8 mouse cellular contexts compared by ENCODE assay signal in genomic region chr8:84968650-84969049, GRCm38 (mm10). TPM values are rescaled to one million over a fixed set of nuclear protein-coding genes. Genes with fewer than 3 reads are reported as not detected.
A peak's percentile ranks its signal among the peaks of the same experiment; 100 is the strongest.
DNase-seq lines count a peak whose midpoint lies in the region; ATAC-seq and TF ChIP-seq lines count a peak whose summit lies in the region.

No protein-coding gene starts in this region.

- H3K9me3 ChIP-seq in forebrain, postnatal 0 days (ENCODE audit: low read length): no peaks in the 10 kb centered on the region
- H3K9me3 ChIP-seq in liver, embryonic 11.5 days (ENCODE audit: control insufficient read depth, low read length): no peaks in the 10 kb centered on the region

- H3K4me1 ChIP-seq in forebrain, postnatal 0 days (ENCODE audit: insufficient read depth): peaks cover 16% of the 10 kb centered on the region
- peaks cover 65% of the 10 kb centered on the region for H3K4me1 ChIP-seq in liver, embryonic 11.5 days (replicated peaks; ENCODE audit: control insufficient read depth, insufficient read depth, low read length)

- 14% methylated on average over 2 of the region's 2 CpGs for WGBS in forebrain, postnatal 0 days
- 12% methylated on average over 2 of the region's 2 CpGs for WGBS in liver, embryonic 11.5 days

- peaks cover 26% of the 10 kb centered on the region for H3K36me3 ChIP-seq in forebrain, postnatal 0 days (ENCODE audit: insufficient read depth)
- H3K36me3 ChIP-seq in liver, embryonic 11.5 days (ENCODE audit: control insufficient read depth, insufficient read depth, low read length): peaks cover 24% of the 10 kb centered on the region

- peak overlapping the region; percentile 91 for H3K4me2 ChIP-seq in forebrain, postnatal 0 days (ENCODE audit: low read depth)
- peak overlapping the region; percentile 99 for H3K4me2 ChIP-seq in liver, embryonic 11.5 days

- peak overlapping the region; percentile 89 for H3K27ac ChIP-seq in forebrain, postnatal 0 days (ENCODE audit: low read depth, low read length)
- H3K27ac ChIP-seq in liver, embryonic 11.5 days (ENCODE audit: low read depth, low read length): peak overlapping the region; percentile 96

- peak overlapping the region; percentile 85 for H3K4me3 ChIP-seq in forebrain, postnatal 0 days (ENCODE audit: low read depth, low read length)
- H3K4me3 ChIP-seq in liver, embryonic 11.5 days (ENCODE audit: low read depth, low read length): peak overlapping the region; percentile 62

- ATAC-seq in forebrain, postnatal 0 days: no peak
- no peak for ATAC-seq in liver, embryonic 11.5 days (replicated peaks; ENCODE audit: low FRiP score)
- ATAC-seq in CD4-positive, CD25-positive, alpha-beta regulatory T cell, adult 4 months: no peak

- peak overlapping the region; percentile 97 for H3K9ac ChIP-seq in forebrain, postnatal 0 days
- peak overlapping the region; percentile 90 for H3K9ac ChIP-seq in liver, embryonic 11.5 days (ENCODE audit: low read depth, low read length)

- no peaks in the 10 kb centered on the region for H3K27me3 ChIP-seq in forebrain, postnatal 0 days (ENCODE audit: insufficient read depth, low read length)
- no peaks in the 10 kb centered on the region for H3K27me3 ChIP-seq in liver, embryonic 11.5 days (replicated peaks; ENCODE audit: control insufficient read depth, insufficient read depth, low read length)

- TF ChIP-seq CTCF in forebrain, postnatal 0 days (IDR thresholded peaks at IDR 0.05; ENCODE audit: low read depth): no peak

- DNase-seq in adrenal gland, adult 2 months: peak; percentile 38
- no peak for DNase-seq in adrenal gland, adult 8-10 months
- DNase-seq in 416B (ENCODE audit: low read depth): peak; percentile 63
- DNase-seq in forebrain, postnatal 0 days: peak; percentile 20
- no peak for DNase-seq in liver, embryonic 11.5 days (ENCODE audit: low spot score)
- DNase-seq in yolk sac, embryonic 10.5 days (ENCODE audit: low spot score): no peak
- DNase-seq in thymus, postnatal 10 days (ENCODE audit: low spot score in 2 of 2): no peak

RNA-seq across cellular contexts. Expression of gene Gm49661, which starts 0.6 kb away (rescaled TPM):
- 1 to 10 TPM; 2.1 to 2.4 TPM for total RNA-seq in adrenal gland, adult 2 months (2021)
- polyA plus RNA-seq in adrenal gland, adult 2 months (2012; rRNA removed): 2.1 TPM in 1 of 2 replicates, not detected in the other
- total RNA-seq in adrenal gland, adult 8-10 months (2022): 1 to 10 TPM in 2 of 4 experiments, not detected in 2; 1.7 to 2.3 TPM
- total RNA-seq in forebrain, postnatal 0 days (2014; rRNA removed): not detected in 2 replicates
- not detected in 2 replicates for polyA plus RNA-seq in forebrain, postnatal 0 days (2015; fragmentation: Nextera tagmentation; extraction: Ambion mirVana)
- not detected in 2 replicates for polyA plus RNA-seq in liver, embryonic 11.5 days (2014; fragmentation: Nextera tagmentation; extraction: Ambion mirVana)
- not detected for polyA plus RNA-seq in CD4-positive, CD25-positive, alpha-beta regulatory T cell, adult 4 months (2017; shearing (Covaris generic))

RNA-seq across cellular contexts. Expression of gene Prdx2, which starts 0.7 kb away (rescaled TPM):
- total RNA-seq in adrenal gland, adult 2 months (2021): 100 to 1,000 TPM; 671 to 700 TPM
- polyA plus RNA-seq in adrenal gland, adult 2 months (2012; rRNA removed): 181 and 240 TPM in 2 replicates
- total RNA-seq in adrenal gland, adult 8-10 months (2022): 100 to 1,000 TPM; 651 to 758 (median 708) TPM
- total RNA-seq in forebrain, postnatal 0 days (2014; rRNA removed): 814 and 983 TPM in 2 replicates
- polyA plus RNA-seq in forebrain, postnatal 0 days (2015; fragmentation: Nextera tagmentation; extraction: Ambion mirVana): 974 and 1,110 TPM in 2 replicates
- 1,398 and 1,409 TPM in 2 replicates for polyA plus RNA-seq in liver, embryonic 11.5 days (2014; fragmentation: Nextera tagmentation; extraction: Ambion mirVana)
- 100 to 1,000 TPM; 213 to 298 TPM for polyA plus RNA-seq in CD4-positive, CD25-positive, alpha-beta regulatory T cell, adult 4 months (2017; shearing (Covaris generic))

RNA-seq across cellular contexts. Expression of gene Rnaseh2a, which starts 0.9 kb away (rescaled TPM):
- 100 to 1,000 TPM in 1 of 2 experiments, 10 to 100 TPM in 1; 87.7 to 112 TPM for total RNA-seq in adrenal gland, adult 2 months (2021)
- 61.7 and 76.6 TPM in 2 replicates for polyA plus RNA-seq in adrenal gland, adult 2 months (2012; rRNA removed)
- total RNA-seq in adrenal gland, adult 8-10 months (2022): 100 to 1,000 TPM in 3 of 4 experiments, 10 to 100 TPM in 1; 89.0 to 142 (median 110) TPM
- 39.8 and 42.7 TPM in 2 replicates for total RNA-seq in forebrain, postnatal 0 days (2014; rRNA removed)
- 52.2 and 56.3 TPM in 2 replicates for polyA plus RNA-seq in forebrain, postnatal 0 days (2015; fragmentation: Nextera tagmentation; extraction: Ambion mirVana)
- polyA plus RNA-seq in liver, embryonic 11.5 days (2014; fragmentation: Nextera tagmentation; extraction: Ambion mirVana): 195 and 197 TPM in 2 replicates
- 100 to 1,000 TPM in 1 of 2 experiments, 10 to 100 TPM in 1; 78.9 to 109 TPM for polyA plus RNA-seq in CD4-positive, CD25-positive, alpha-beta regulatory T cell, adult 4 months (2017; shearing (Covaris generic))

RNA-seq across cellular contexts. Expression of gene Junb, which starts 9.9 kb away (rescaled TPM):
- 10 to 100 TPM; 37.0 to 90.7 TPM for total RNA-seq in adrenal gland, adult 2 months (2021)
- 78.9 and 91.4 TPM in 2 replicates for polyA plus RNA-seq in adrenal gland, adult 2 months (2012; rRNA removed)
- total RNA-seq in adrenal gland, adult 8-10 months (2022): 100 to 1,000 TPM in 1 of 4 experiments, 10 to 100 TPM in 3; 39.9 to 211 (median 52.4) TPM
- 21.9 and 22.2 TPM in 2 replicates for total RNA-seq in forebrain, postnatal 0 days (2014; rRNA removed)
- 10.1 and 15.9 TPM in 2 replicates for polyA plus RNA-seq in forebrain, postnatal 0 days (2015; fragmentation: Nextera tagmentation; extraction: Ambion mirVana)
- 21.1 and 23.2 TPM in 2 replicates for polyA plus RNA-seq in liver, embryonic 11.5 days (2014; fragmentation: Nextera tagmentation; extraction: Ambion mirVana)
- polyA plus RNA-seq in CD4-positive, CD25-positive, alpha-beta regulatory T cell, adult 4 months (2017; shearing (Covaris generic)): 10 to 100 TPM; 18.9 to 29.4 TPM

RNA-seq across cellular contexts. Expression of gene Hook2, which starts 21.8 kb away (rescaled TPM):
- total RNA-seq in adrenal gland, adult 2 months (2021): 1 to 10 TPM; 6.1 to 6.2 TPM
- 6.5 and 6.7 TPM in 2 replicates for polyA plus RNA-seq in adrenal gland, adult 2 months (2012; rRNA removed)
- 10 to 100 TPM in 2 of 4 experiments, 1 to 10 TPM in 2; 6.2 to 12.7 (median 10.5) TPM for total RNA-seq in adrenal gland, adult 8-10 months (2022)
- total RNA-seq in forebrain, postnatal 0 days (2014; rRNA removed): 30.3 and 32.5 TPM in 2 replicates
- 22.6 and 28.7 TPM in 2 replicates for polyA plus RNA-seq in forebrain, postnatal 0 days (2015; fragmentation: Nextera tagmentation; extraction: Ambion mirVana)
- 15.5 and 16.7 TPM in 2 replicates for polyA plus RNA-seq in liver, embryonic 11.5 days (2014; fragmentation: Nextera tagmentation; extraction: Ambion mirVana)
- 1 to 10 TPM; 4.2 to 5.6 TPM for polyA plus RNA-seq in CD4-positive, CD25-positive, alpha-beta regulatory T cell, adult 4 months (2017; shearing (Covaris generic))

Comparison
In these comparisons a context has a peak if more than half of its experiments do, and no peak if none do; other contexts are left out.
1. DNase-seq: peak in adrenal gland, adult 2 months (single experiment), 416B (single experiment) and forebrain, postnatal 0 days (single experiment); none in adrenal gland, adult 8-10 months (single experiment), liver, embryonic 11.5 days (single experiment), yolk sac, embryonic 10.5 days (single experiment) and thymus, postnatal 10 days (0 of 2).